In genomic region chr11:94676308-94676707, GRCm38 (mm10) we compare ENCODE assay signal across 8 mouse cellular contexts. TPM values are rescaled to one million over a fixed set of nuclear protein-coding genes. Genes with fewer than 3 reads are reported as not detected.
DNase-seq lines count a peak whose midpoint lies in the region; ATAC-seq and TF ChIP-seq lines count a peak whose summit lies in the region.

No protein-coding gene starts in this region.

- H3K27ac ChIP-seq in kidney, postnatal 0 days, result 0 out of 2 replicates have a peak overlapping the region, but pooled peaks have one; percentile 82
- H3K27ac ChIP-seq in embryonic facial prominence, embryonic 13.5 days, result peak overlapping the region; percentile 91; the same call in 1 of the 2 replicates
- H3K27ac ChIP-seq in intestine, postnatal 0 days (ENCODE audit: low read depth, low read length), result peak overlapping the region; percentile 58; the same call in 1 of the 2 replicates
- no peak overlapping the region for H3K27ac ChIP-seq in neural tube, embryonic 11.5 days (ENCODE audit: low read depth, low read length)

- no peaks in the 10 kb centered on the region for H3K9me3 ChIP-seq in kidney, postnatal 0 days (replicated peaks; ENCODE audit: low read length)
- H3K9me3 ChIP-seq in embryonic facial prominence, embryonic 13.5 days, result no peaks in the 10 kb centered on the region
- no peaks in the 10 kb centered on the region for H3K9me3 ChIP-seq in intestine, postnatal 0 days (ENCODE audit: control insufficient read depth)
- H3K9me3 ChIP-seq in neural tube, embryonic 11.5 days (ENCODE audit: control insufficient read depth, low read length), result no peaks in the 10 kb centered on the region

- WGBS in kidney, postnatal 0 days, result 35% methylated on average over 4 of the region's 4 CpGs
- WGBS in embryonic facial prominence, embryonic 13.5 days, result 38% methylated on average over 4 of the region's 4 CpGs
- 39% methylated on average over 4 of the region's 4 CpGs for WGBS in intestine, postnatal 0 days
- 36% methylated on average over 4 of the region's 4 CpGs for WGBS in neural tube, embryonic 11.5 days

- H3K27me3 ChIP-seq in kidney, postnatal 0 days (ENCODE audit: insufficient read depth, low read length), result no peaks in the 10 kb centered on the region
- H3K27me3 ChIP-seq in embryonic facial prominence, embryonic 13.5 days, result no peaks in the 10 kb centered on the region
- H3K27me3 ChIP-seq in intestine, postnatal 0 days (replicated peaks; ENCODE audit: control insufficient read depth, insufficient read depth, low read length), result no peaks in the 10 kb centered on the region
- no peaks in the 10 kb centered on the region for H3K27me3 ChIP-seq in neural tube, embryonic 11.5 days (ENCODE audit: control insufficient read depth, insufficient read depth, low read length)

- peak overlapping the region; percentile 87 for H3K4me3 ChIP-seq in kidney, postnatal 0 days (replicated peaks; ENCODE audit: low read depth, low read length)
- peak overlapping the region; percentile 97 for H3K4me3 ChIP-seq in embryonic facial prominence, embryonic 13.5 days
- H3K4me3 ChIP-seq in intestine, postnatal 0 days (ENCODE audit: low read depth, low read length), result peak overlapping the region; percentile 98
- H3K4me3 ChIP-seq in neural tube, embryonic 11.5 days (ENCODE audit: low read depth, low read length), result peak overlapping the region; percentile 94

- peak overlapping the region; percentile 94 for H3K9ac ChIP-seq in kidney, postnatal 0 days (ENCODE audit: low read depth, low read length)
- peak overlapping the region; percentile 98 for H3K9ac ChIP-seq in embryonic facial prominence, embryonic 13.5 days
- H3K9ac ChIP-seq in intestine, postnatal 0 days (ENCODE audit: low read depth, low read length), result peak overlapping the region; percentile 95; the same call in 1 of the 2 replicates
- peak overlapping the region; percentile 97 for H3K9ac ChIP-seq in neural tube, embryonic 11.5 days (ENCODE audit: low read length)

- peak overlapping the region; percentile 73 for H3K4me2 ChIP-seq in kidney, postnatal 0 days (ENCODE audit: low read length)
- H3K4me2 ChIP-seq in embryonic facial prominence, embryonic 13.5 days, result peak overlapping the region; percentile 82
- peak overlapping the region; percentile 89 for H3K4me2 ChIP-seq in intestine, postnatal 0 days (replicated peaks; ENCODE audit: low read depth)
- peak overlapping the region; percentile 83 for H3K4me2 ChIP-seq in neural tube, embryonic 11.5 days (ENCODE audit: low read depth)

- H3K4me1 ChIP-seq in kidney, postnatal 0 days (replicated peaks; ENCODE audit: insufficient read depth, low read length), result peaks cover 16% of the 10 kb centered on the region
- peaks cover 44% of the 10 kb centered on the region for H3K4me1 ChIP-seq in embryonic facial prominence, embryonic 13.5 days
- no peaks in the 10 kb centered on the region; the same call in 1 of the 2 replicates for H3K4me1 ChIP-seq in intestine, postnatal 0 days (replicated peaks; ENCODE audit: control insufficient read depth, insufficient read depth, low read length)
- peaks cover 11% of the 10 kb centered on the region for H3K4me1 ChIP-seq in neural tube, embryonic 11.5 days (ENCODE audit: control insufficient read depth, insufficient read depth, low read length)

- no peak for TF ChIP-seq CTCF in kidney, postnatal 0 days (IDR thresholded peaks at IDR 0.05; ENCODE audit: low read depth)
- TF ChIP-seq CTCF in intestine, postnatal 0 days (IDR thresholded peaks at IDR 0.05; ENCODE audit: low read depth), result no peak

- DNase-seq in kidney, postnatal 0 days (ENCODE audit: low spot score), result no peak
- DNase-seq in kidney, adult 9 months, result no peak
- no peak for DNase-seq in neural tube, embryonic 11.5 days (ENCODE audit: low spot score)
- no peak for DNase-seq in spleen, postnatal 14 days (ENCODE audit: low spot score in 2 of 2)
- DNase-seq in cerebellum, adult 9-10 months, result no peak

- no peaks in the 10 kb centered on the region for H3K36me3 ChIP-seq in kidney, postnatal 0 days (ENCODE audit: insufficient read depth, low read length)
- peaks cover 4% of the 10 kb centered on the region for H3K36me3 ChIP-seq in embryonic facial prominence, embryonic 13.5 days
- H3K36me3 ChIP-seq in intestine, postnatal 0 days (ENCODE audit: control insufficient read depth, insufficient read depth), result no peaks in the 10 kb centered on the region
- H3K36me3 ChIP-seq in neural tube, embryonic 11.5 days (ENCODE audit: control insufficient read depth, insufficient read depth, low read length), result no peaks in the 10 kb centered on the region; the same call in 1 of the 2 replicates

- no peak for ATAC-seq in kidney, postnatal 0 days (replicated peaks; ENCODE audit: low FRiP score, low read depth)
- ATAC-seq in embryonic facial prominence, embryonic 13.5 days (ENCODE audit: insufficient number of reproducible peaks, insufficient read depth, low FRiP score, low TSS enrichment, low read depth), result no peak
- ATAC-seq in intestine, postnatal 0 days, result no peak
- no peak for ATAC-seq in neural tube, embryonic 11.5 days (ENCODE audit: insufficient read depth, low FRiP score, low TSS enrichment)
- no peak for ATAC-seq in frontal cortex, adult (ENCODE audit: low TSS enrichment)

RNA-seq across cellular contexts. Expression of gene Xylt2, which starts 1.0 kb away (rescaled TPM):
- polyA plus RNA-seq in kidney, postnatal 0 days (2015; fragmentation: Nextera tagmentation; extraction: Ambion mirVana), result 18.4 and 21.4 TPM in 2 replicates
- 24.5 and 25.5 TPM in 2 replicates for polyA plus RNA-seq in embryonic facial prominence, embryonic 13.5 days (2015; fragmentation: Nextera tagmentation; extraction: Ambion mirVana)
- 8.0 and 8.2 TPM in 2 replicates for polyA plus RNA-seq in intestine, postnatal 0 days (2015; fragmentation: Nextera tagmentation; extraction: Ambion mirVana)
- polyA plus RNA-seq in neural tube, embryonic 11.5 days (2014; fragmentation: Nextera tagmentation; extraction: Ambion mirVana), result 14.2 and 17.0 TPM in 2 replicates

RNA-seq across cellular contexts. Expression of gene Eme1, which starts 22.5 kb away (rescaled TPM):
- 7.9 and 8.1 TPM in 2 replicates for polyA plus RNA-seq in kidney, postnatal 0 days (2015; fragmentation: Nextera tagmentation; extraction: Ambion mirVana)
- polyA plus RNA-seq in embryonic facial prominence, embryonic 13.5 days (2015; fragmentation: Nextera tagmentation; extraction: Ambion mirVana), result 23.5 and 26.4 TPM in 2 replicates
- 3.7 and 4.2 TPM in 2 replicates for polyA plus RNA-seq in intestine, postnatal 0 days (2015; fragmentation: Nextera tagmentation; extraction: Ambion mirVana)
- 39.2 and 39.8 TPM in 2 replicates for polyA plus RNA-seq in neural tube, embryonic 11.5 days (2014; fragmentation: Nextera tagmentation; extraction: Ambion mirVana)

RNA-seq across cellular contexts. Expression of gene Mrpl27, which starts 22.7 kb away (rescaled TPM):
- 135 and 144 TPM in 2 replicates for polyA plus RNA-seq in kidney, postnatal 0 days (2015; fragmentation: Nextera tagmentation; extraction: Ambion mirVana)
- polyA plus RNA-seq in embryonic facial prominence, embryonic 13.5 days (2015; fragmentation: Nextera tagmentation; extraction: Ambion mirVana), result 144 and 153 TPM in 2 replicates
- polyA plus RNA-seq in intestine, postnatal 0 days (2015; fragmentation: Nextera tagmentation; extraction: Ambion mirVana), result 148 and 158 TPM in 2 replicates
- polyA plus RNA-seq in neural tube, embryonic 11.5 days (2014; fragmentation: Nextera tagmentation; extraction: Ambion mirVana), result 118 and 122 TPM in 2 replicates

RNA-seq across cellular contexts. Expression of gene Gm11541, which starts 28.0 kb away (rescaled TPM):
- 1.3 and 1.4 TPM in 2 replicates for polyA plus RNA-seq in kidney, postnatal 0 days (2015; fragmentation: Nextera tagmentation; extraction: Ambion mirVana)
- polyA plus RNA-seq in embryonic facial prominence, embryonic 13.5 days (2015; fragmentation: Nextera tagmentation; extraction: Ambion mirVana), result 1.2 and 1.4 TPM in 2 replicates
- 0.07 TPM in 1 of 2 replicates, not detected in the other for polyA plus RNA-seq in intestine, postnatal 0 days (2015; fragmentation: Nextera tagmentation; extraction: Ambion mirVana)
- not detected in 2 replicates for polyA plus RNA-seq in neural tube, embryonic 11.5 days (2014; fragmentation: Nextera tagmentation; extraction: Ambion mirVana)

RNA-seq across cellular contexts. Expression of gene Lrrc59, which starts 46.7 kb away (rescaled TPM):
- polyA plus RNA-seq in kidney, postnatal 0 days (2015; fragmentation: Nextera tagmentation; extraction: Ambion mirVana), result 119 and 135 TPM in 2 replicates
- polyA plus RNA-seq in embryonic facial prominence, embryonic 13.5 days (2015; fragmentation: Nextera tagmentation; extraction: Ambion mirVana), result 205 and 211 TPM in 2 replicates
- polyA plus RNA-seq in intestine, postnatal 0 days (2015; fragmentation: Nextera tagmentation; extraction: Ambion mirVana), result 165 and 172 TPM in 2 replicates
- polyA plus RNA-seq in neural tube, embryonic 11.5 days (2014; fragmentation: Nextera tagmentation; extraction: Ambion mirVana), result 207 and 220 TPM in 2 replicates
